Mouse (Mus musculus): ENCODE results near the gene Arhgef33. TPM values are rescaled to one million over a fixed set of nuclear protein-coding genes. Genes with fewer than 3 reads are reported as not detected.

The Arhgef33 gene
- total and polyA plus RNA-seq, 3 experiments = 0.06 to 0.18 TPM; not detected in 1

GRCm38 (mm10) chr17:80323658-80324057 is 16.5 kb downstream of the Arhgef33 start:
- Histone ChIP-seq H3K27ac (no peak overlapping the region), H3K4me3 (no peak overlapping the region), H3K27me3 (ENCODE audit: control insufficient read depth, insufficient read depth, low read length) (no peaks in the 10 kb centered on the region), H3K36me3 (ENCODE audit: control insufficient read depth, insufficient read depth, low read length) (no peaks in the 10 kb centered on the region), H3K4me1 (ENCODE audit: control insufficient read depth, insufficient read depth, low read length) (peaks cover 2% of the 10 kb centered on the region; the same call in 1 of the 2 replicates), H3K9ac (ENCODE audit: low read depth, low read length) (no peak overlapping the region), H3K79me2 (replicated peaks; ENCODE audit: control insufficient read depth, insufficient read depth, low read length) (no peaks in the 10 kb centered on the region)
- intact Hi-C loops (cut with DNase I) = no loop called here
- no peak for DNase-seq
- TF ChIP-seq POLR2A (IDR thresholded peaks at IDR 0.05; ENCODE audit: insufficient read depth, low read depth, low read length) = no peak
- TF ChIP-seq CTCF (IDR thresholded peaks at IDR 0.05) = no peak
- no peak for TF ChIP-seq EP300 (IDR thresholded peaks at IDR 0.05; ENCODE audit: insufficient read depth, low read depth, low read length)
- 54% methylated on average over 8 of the region's 8 CpGs for WGBS

GRCm38 (mm10) chr17:80324521-80324920 is 17.3 kb downstream of the Arhgef33 start:
- intact Hi-C loops (cut with DNase I) = no loop called here
- 90% methylated on average over 7 of the region's 7 CpGs for WGBS
- Histone ChIP-seq H3K9ac (ENCODE audit: low read depth, low read length) (no peak overlapping the region), H3K4me3 (no peak overlapping the region), H3K4me1 (ENCODE audit: control insufficient read depth, insufficient read depth, low read length) (peaks cover 2% of the 10 kb centered on the region; the same call in 1 of the 2 replicates), H3K79me2 (replicated peaks; ENCODE audit: control insufficient read depth, insufficient read depth, low read length) (no peaks in the 10 kb centered on the region), H3K27me3 (ENCODE audit: control insufficient read depth, insufficient read depth, low read length) (no peaks in the 10 kb centered on the region), H3K36me3 (ENCODE audit: control insufficient read depth, insufficient read depth, low read length) (no peaks in the 10 kb centered on the region), H3K27ac (no peak overlapping the region)
- DNase-seq = no peak
- no peak for TF ChIP-seq CTCF (IDR thresholded peaks at IDR 0.05)
- TF ChIP-seq POLR2A (IDR thresholded peaks at IDR 0.05; ENCODE audit: insufficient read depth, low read depth, low read length) = no peak
- TF ChIP-seq EP300 (IDR thresholded peaks at IDR 0.05; ENCODE audit: insufficient read depth, low read depth, low read length) = no peak

GRCm38 (mm10) chr17:80325456-80325855 is 18.2 kb downstream of the Arhgef33 start:
- Histone ChIP-seq H3K4me1 (ENCODE audit: control insufficient read depth, insufficient read depth, low read length) (peaks cover 2% of the 10 kb centered on the region; the same call in 1 of the 2 replicates), H3K79me2 (replicated peaks; ENCODE audit: control insufficient read depth, insufficient read depth, low read length) (no peaks in the 10 kb centered on the region), H3K27me3 (ENCODE audit: control insufficient read depth, insufficient read depth, low read length) (no peaks in the 10 kb centered on the region), H3K27ac (no peak overlapping the region), H3K4me3 (no peak overlapping the region), H3K9ac (ENCODE audit: low read depth, low read length) (no peak overlapping the region), H3K36me3 (ENCODE audit: control insufficient read depth, insufficient read depth, low read length) (no peaks in the 10 kb centered on the region)
- no peak for DNase-seq
- WGBS = 69% methylated on average over 5 of the region's 5 CpGs
- TF ChIP-seq EP300 (IDR thresholded peaks at IDR 0.05; ENCODE audit: insufficient read depth, low read depth, low read length) (no peak), POLR2A (IDR thresholded peaks at IDR 0.05; ENCODE audit: insufficient read depth, low read depth, low read length) (no peak), CTCF (IDR thresholded peaks at IDR 0.05) (no peak)
- intact Hi-C loops (cut with DNase I) = no loop called here

GRCm38 (mm10) chr17:80326431-80326830 is 19.2 kb downstream of the Arhgef33 start:
- peaks cover 2% of the 10 kb centered on the region; the same call in 1 of the 2 replicates for H3K4me1 ChIP-seq (ENCODE audit: control insufficient read depth, insufficient read depth, low read length)
- 78% methylated on average over 3 of the region's 3 CpGs for WGBS
- H3K27ac ChIP-seq = no peak overlapping the region
- TF ChIP-seq POLR2A (IDR thresholded peaks at IDR 0.05; ENCODE audit: insufficient read depth, low read depth, low read length) (no peak), CTCF (IDR thresholded peaks at IDR 0.05) (no peak), EP300 (IDR thresholded peaks at IDR 0.05; ENCODE audit: insufficient read depth, low read depth, low read length) (no peak)
- no peak overlapping the region for H3K9ac ChIP-seq (ENCODE audit: low read depth, low read length)
- no peaks in the 10 kb centered on the region for H3K36me3 ChIP-seq (ENCODE audit: control insufficient read depth, insufficient read depth, low read length)
- intact Hi-C loops (cut with DNase I) = no loop called here
- no peak for DNase-seq
- H3K79me2 ChIP-seq (replicated peaks; ENCODE audit: control insufficient read depth, insufficient read depth, low read length) = no peaks in the 10 kb centered on the region
- H3K4me3 ChIP-seq = no peak overlapping the region
- no peaks in the 10 kb centered on the region for H3K27me3 ChIP-seq (ENCODE audit: control insufficient read depth, insufficient read depth, low read length)

GRCm38 (mm10) chr17:80332386-80332785 is 25.2 kb downstream of the Arhgef33 start:
- Histone ChIP-seq H3K27ac (no peak overlapping the region), H3K27me3 (ENCODE audit: control insufficient read depth, insufficient read depth, low read length) (no peaks in the 10 kb centered on the region), H3K9ac (ENCODE audit: low read depth, low read length) (no peak overlapping the region), H3K79me2 (replicated peaks; ENCODE audit: control insufficient read depth, insufficient read depth, low read length) (no peaks in the 10 kb centered on the region), H3K4me1 (ENCODE audit: control insufficient read depth, insufficient read depth, low read length) (no peaks in the 10 kb centered on the region), H3K4me3 (no peak overlapping the region), H3K36me3 (ENCODE audit: control insufficient read depth, insufficient read depth, low read length) (no peaks in the 10 kb centered on the region)
- TF ChIP-seq CTCF (IDR thresholded peaks at IDR 0.05) = peak; percentile 55
- TF ChIP-seq POLR2A (IDR thresholded peaks at IDR 0.05; ENCODE audit: insufficient read depth, low read depth, low read length) = no peak
- intact Hi-C loops (cut with DNase I) = no loop called here
- DNase-seq = no peak
- WGBS = 52% methylated on average over 2 of the region's 2 CpGs

- WGBS = 80% methylated on average over 4 of the region's 4 CpGs
- no peak for TF ChIP-seq EP300 (IDR thresholded peaks at IDR 0.05; ENCODE audit: insufficient read depth, low read depth, low read length)
- peak; percentile 42 for TF ChIP-seq CTCF (IDR thresholded peaks at IDR 0.05)
- TF ChIP-seq POLR2A (IDR thresholded peaks at IDR 0.05; ENCODE audit: insufficient read depth, low read depth, low read length) = no peak
- no peak for DNase-seq
These were observed 38.1 kb downstream of the Arhgef33 start for GRCm38 (mm10) chr17:80345277-80345676.

More at GRCm38 (mm10) chr17:80345277-80345676, 38.1 kb downstream of the Arhgef33 start:
- H3K27ac ChIP-seq = no peak overlapping the region
- no peaks in the 10 kb centered on the region for H3K27me3 ChIP-seq (ENCODE audit: control insufficient read depth, insufficient read depth, low read length)
- no peak overlapping the region for H3K4me3 ChIP-seq
- no peaks in the 10 kb centered on the region for H3K79me2 ChIP-seq (replicated peaks; ENCODE audit: control insufficient read depth, insufficient read depth, low read length)
- no peaks in the 10 kb centered on the region for H3K36me3 ChIP-seq (ENCODE audit: control insufficient read depth, insufficient read depth, low read length)
- H3K4me1 ChIP-seq (ENCODE audit: control insufficient read depth, insufficient read depth, low read length) = no peaks in the 10 kb centered on the region
- no peak overlapping the region for H3K9ac ChIP-seq (ENCODE audit: low read depth, low read length)
- intact Hi-C loops (cut with DNase I) = no loop called here
